Mouse (Mus musculus) embryonic facial prominence, embryonic 13.5 days (tissue): ENCODE data around the gene Mid1. TPM values are rescaled to one million over a fixed set of nuclear protein-coding genes. Genes with fewer than 3 reads are reported as not detected.
A peak's percentile ranks its signal among the peaks of the same experiment; 100 is the strongest.
"Not testable (repeated sequence)": the region's sequence is repeated elsewhere in the genome, so short reads cannot be mapped to it uniquely, and the experiment has no call there.

Experiments
- ATAC-seq: fragments of 200-750 bp; cut with Nextera tagmentation; 2 replicates; pipeline ENCODE4 v1.8.0; 2017; ENCODE audit warnings: low read depth; ENCODE audit not compliant: insufficient number of reproducible peaks, insufficient read depth, low FRiP score, low TSS enrichment
- H3K27ac ChIP-seq: fragments of 300-500 bp; sonication (generic); 2 replicates; pipeline ENCODE4 v1.5.1; 2015; ENCODE audit warnings: moderate library complexity, mild to moderate bottlenecking, inconsistent platforms
- H3K27me3 ChIP-seq: fragments of 300-500 bp; sonication (generic); 2 replicates; pipeline ENCODE4 v1.6.1; 2015; ENCODE audit warnings: mild to moderate bottlenecking, inconsistent platforms
- H3K36me3 ChIP-seq: fragments of 300-500 bp; sonication (generic); 2 replicates; pipeline ENCODE4 v1.6.1; 2015; ENCODE audit warnings: mild to moderate bottlenecking, inconsistent platforms
- H3K4me1 ChIP-seq: fragments of 300-500 bp; sonication (generic); 2 replicates; pipeline ENCODE4 v1.6.1; 2015; ENCODE audit warnings: inconsistent platforms
- H3K4me2 ChIP-seq: fragments of 300-500 bp; sonication (generic); 2 replicates; pipeline ENCODE4 v1.6.1; 2015; ENCODE audit warnings: moderate library complexity, mild to moderate bottlenecking, inconsistent platforms
- H3K4me3 ChIP-seq: fragments of 300-500 bp; sonication (generic); 2 replicates; pipeline ENCODE4 v1.5.1; 2015; ENCODE audit warnings: mild to moderate bottlenecking, inconsistent platforms
- H3K9ac ChIP-seq: fragments of 300-500 bp; sonication (generic); 2 replicates; pipeline ENCODE4 v1.6.1; 2015; ENCODE audit warnings: mild to moderate bottlenecking, inconsistent platforms
- H3K9me3 ChIP-seq: fragments of 300-500 bp; sonication (generic); 2 replicates; pipeline ENCODE4 v1.6.1; 2016; ENCODE audit warnings: inconsistent platforms
- WGBS: fragments of 180-500 bp; shearing (Covaris S2); methylation state at CpG from one replicate; pipeline ENCODE4 v1.1.7; 2015; ENCODE audit warnings: mixed read lengths; 5-methylcytosine and 5-hydroxymethylcytosine counted together
- polyA plus RNA-seq: library from polyadenylated mRNA; unstranded; fragments of >200 nt; fragmentation: Nextera tagmentation; extraction: Ambion mirVana; gene quantifications from 2 replicates; pipeline ENCODE4 v1.2.1, GENCODE M21; 2015

Mid1 gene
- polyA plus RNA-seq, 1 experiment from 2014 or later, result 9.2 TPM

GRCm38 (mm10) chrX:169983401-169984165 lies 298.6 kb downstream of the Mid1 start:
- not testable (repeated sequence) for H3K9ac ChIP-seq, H3K27me3 ChIP-seq, H3K4me1 ChIP-seq, H3K27ac ChIP-seq, H3K4me2 ChIP-seq, H3K4me3 ChIP-seq, ATAC-seq
- Histone ChIP-seq H3K36me3 (peaks cover 62% of the 10 kb centered on the region), H3K9me3 (peaks cover 68% of the 10 kb centered on the region)
- 83% methylated on average over 19 of the region's 19 CpGs for WGBS

DNA sequence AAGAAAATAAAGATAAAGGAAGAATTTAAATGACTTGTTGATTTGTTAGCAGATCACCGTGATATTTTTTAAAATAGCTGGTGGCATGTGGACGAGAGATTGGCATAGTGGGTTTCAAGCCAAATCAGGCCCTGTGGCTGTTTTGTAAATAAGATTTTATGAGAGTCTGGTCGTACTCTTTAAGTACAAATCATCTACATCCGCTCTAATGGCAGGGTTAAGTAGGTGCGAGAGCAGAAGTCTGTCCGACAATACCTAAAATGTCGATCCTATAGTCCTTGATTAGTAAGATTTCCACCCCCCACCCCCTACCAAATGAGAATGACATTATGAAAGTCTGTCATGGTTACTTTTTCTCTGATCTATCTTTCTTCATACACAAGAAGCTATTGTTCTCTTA lies 299.3 kb downstream of the Mid1 start:
- Histone ChIP-seq H3K36me3 (peaks cover 68% of the 10 kb centered on the region), H3K9me3 (peaks cover 73% of the 10 kb centered on the region)
- H3K27ac ChIP-seq, H3K4me1 ChIP-seq, H3K4me3 ChIP-seq, H3K9ac ChIP-seq, H3K27me3 ChIP-seq, H3K4me2 ChIP-seq, ATAC-seq: not testable (repeated sequence)
- WGBS, result 88% methylated on average over 7 of the region's 7 CpGs

DNA sequence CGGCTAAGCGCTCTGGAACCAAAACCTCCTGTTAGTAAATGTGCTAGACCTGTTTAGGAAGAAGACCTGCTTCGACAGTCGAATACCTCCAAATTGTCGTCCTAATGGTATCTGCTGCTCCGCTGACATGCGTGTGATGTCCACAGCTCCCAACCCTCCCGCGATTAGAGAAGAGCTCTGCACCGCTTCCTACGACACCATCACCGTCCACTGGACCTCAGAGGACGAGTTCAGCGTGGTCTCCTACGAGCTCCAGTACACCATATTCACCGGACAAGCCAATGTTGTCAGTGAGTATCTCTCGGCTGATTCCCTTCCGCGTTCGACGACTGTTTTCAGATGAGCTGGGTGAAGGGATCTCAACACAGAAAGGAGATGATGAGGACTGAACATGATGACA lies 299.9 kb downstream of the Mid1 start:
- peaks cover 72% of the 10 kb centered on the region for H3K36me3 ChIP-seq
- H3K4me2 ChIP-seq, H3K4me3 ChIP-seq, H3K27ac ChIP-seq, H3K9ac ChIP-seq, H3K4me1 ChIP-seq, H3K27me3 ChIP-seq, ATAC-seq: not testable (repeated sequence)
- WGBS, result 91% methylated on average over 21 of the region's 21 CpGs
- peaks cover 76% of the 10 kb centered on the region for H3K9me3 ChIP-seq

GRCm38 (mm10) chrX:169985796-169986195 lies 300.8 kb downstream of the Mid1 start:
- H3K4me2 ChIP-seq, H3K4me3 ChIP-seq, H3K4me1 ChIP-seq, H3K27me3 ChIP-seq, H3K9ac ChIP-seq, H3K27ac ChIP-seq: not testable (repeated sequence)
- ATAC-seq, result peak; percentile 21; the same call in 1 of the 2 replicates
- peaks cover 77% of the 10 kb centered on the region for H3K36me3 ChIP-seq
- peaks cover 79% of the 10 kb centered on the region for H3K9me3 ChIP-seq
- WGBS, result 84% methylated on average over 18 of the region's 18 CpGs

GRCm38 (mm10) chrX:169986519-169987367 lies 301.7 kb downstream of the Mid1 start:
- Histone ChIP-seq H3K36me3 (peaks cover 72% of the 10 kb centered on the region), H3K9me3 (peaks cover 70% of the 10 kb centered on the region)
- not testable (repeated sequence) for H3K27ac ChIP-seq

GRCm38 (mm10) chrX:169987368-169987837 lies 302.4 kb downstream of the Mid1 start:
- H3K27ac ChIP-seq, H3K9ac ChIP-seq, H3K4me1 ChIP-seq, H3K4me3 ChIP-seq, H3K4me2 ChIP-seq, ATAC-seq, H3K27me3 ChIP-seq: not testable (repeated sequence)
- WGBS, result 87% methylated on average over 28 of the region's 28 CpGs
- Histone ChIP-seq H3K36me3 (peaks cover 65% of the 10 kb centered on the region), H3K9me3 (peaks cover 66% of the 10 kb centered on the region)

More at GRCm38 (mm10) chrX:169986519-169987367, 301.7 kb downstream of the Mid1 start:
- Histone ChIP-seq H3K4me2 (peak overlapping the region; percentile 39), H3K4me3 (peak overlapping the region; percentile 24), H3K9ac (peak overlapping the region; percentile 52)
- H3K27me3 ChIP-seq, H3K4me1 ChIP-seq: not testable (repeated sequence)
- 59% methylated on average over 51 of the region's 51 CpGs for WGBS
- ATAC-seq, result peak; percentile 81

- not testable (repeated sequence) for H3K4me1 ChIP-seq, H3K27me3 ChIP-seq, H3K27ac ChIP-seq, H3K9ac ChIP-seq, H3K4me3 ChIP-seq, H3K4me2 ChIP-seq
- Histone ChIP-seq H3K9me3 (peaks cover 54% of the 10 kb centered on the region), H3K36me3 (peaks cover 52% of the 10 kb centered on the region)
- WGBS, result 93% methylated on average over 56 of the region's 56 CpGs
- peak; percentile 56 for ATAC-seq
Measured at GRCm38 (mm10) chrX:169988571-169989218, 303.7 kb downstream of the Mid1 start.

DNA sequence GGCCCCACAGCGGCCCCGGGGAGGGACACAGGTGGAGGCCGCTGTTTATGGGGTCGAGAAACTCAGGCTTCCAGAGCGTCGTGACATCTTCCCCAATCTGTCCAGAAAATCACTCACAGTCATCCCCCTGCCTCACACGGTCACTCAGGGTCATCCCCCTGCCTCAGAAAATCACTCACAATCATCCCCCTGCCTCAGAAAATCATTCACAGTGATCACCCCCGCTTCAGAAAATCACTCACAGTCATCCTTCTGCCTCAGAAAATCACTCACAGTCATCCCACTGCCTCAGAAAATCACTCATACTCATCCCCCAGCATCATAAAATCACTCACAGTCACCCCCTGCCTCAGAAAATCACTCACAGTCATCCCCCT lies 304.2 kb downstream of the Mid1 start:
- peak; percentile 18; the same call in 1 of the 2 replicates for ATAC-seq
- H3K9me3 ChIP-seq, result peaks cover 50% of the 10 kb centered on the region
- H3K4me1 ChIP-seq, H3K9ac ChIP-seq, H3K4me3 ChIP-seq, H3K27ac ChIP-seq, H3K27me3 ChIP-seq, H3K4me2 ChIP-seq: not testable (repeated sequence)
- WGBS, result 84% methylated on average over 8 of the region's 8 CpGs
- H3K36me3 ChIP-seq, result peaks cover 48% of the 10 kb centered on the region

DNA sequence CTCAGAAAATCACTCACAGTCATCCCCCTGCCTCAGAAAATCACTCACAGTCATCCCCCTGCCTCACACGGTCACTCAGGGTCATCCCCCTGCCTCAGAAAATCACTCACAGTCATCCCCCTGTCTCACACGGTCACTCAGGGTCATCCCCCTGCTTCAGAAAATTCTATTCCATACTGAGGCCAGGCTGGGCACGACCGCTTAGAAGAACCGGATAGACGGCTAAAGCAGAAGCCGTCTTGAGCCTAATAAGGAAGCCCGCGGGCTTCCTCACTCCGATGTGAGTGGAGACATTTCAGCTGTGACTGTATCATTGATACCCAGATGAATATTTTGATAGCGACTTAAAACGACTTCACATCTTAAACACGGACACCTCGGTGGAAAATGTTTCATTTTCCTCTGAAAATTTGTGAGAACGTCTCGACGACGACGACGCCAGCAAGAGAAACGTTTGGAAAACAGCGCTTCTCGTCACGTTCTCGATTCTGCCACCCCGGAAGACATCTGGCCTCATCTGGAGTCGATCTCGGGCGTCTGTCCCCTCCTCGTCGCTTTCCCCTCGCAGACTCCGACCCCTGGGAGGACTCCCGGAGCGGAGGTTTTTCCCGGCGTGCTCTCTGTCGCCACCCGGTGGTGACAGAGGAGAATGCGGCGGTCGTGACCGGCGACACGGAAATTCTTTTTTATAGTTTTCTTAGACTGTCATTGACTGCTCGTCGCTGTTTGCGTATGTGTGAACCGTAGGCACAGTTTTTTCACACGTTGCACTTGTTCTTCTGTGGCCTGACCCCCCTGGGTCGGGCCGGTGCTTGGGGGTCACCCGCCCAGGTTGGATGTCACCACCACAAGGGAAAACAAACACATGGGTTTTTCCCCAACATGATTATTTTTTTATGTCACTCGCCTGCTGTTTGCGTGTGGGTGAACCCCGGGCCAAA lies 305.0 kb downstream of the Mid1 start:
- peaks cover 42% of the 10 kb centered on the region for H3K9me3 ChIP-seq
- H3K4me3 ChIP-seq, ATAC-seq, H3K27ac ChIP-seq, H3K4me2 ChIP-seq, H3K9ac ChIP-seq, H3K4me1 ChIP-seq, H3K27me3 ChIP-seq: not testable (repeated sequence)
- peaks cover 41% of the 10 kb centered on the region for H3K36me3 ChIP-seq
- WGBS, result 78% methylated on average over 56 of the region's 56 CpGs

GRCm38 (mm10) chrX:169991128-169991873 lies 306.3 kb downstream of the Mid1 start:
- 11% methylated on average over 18 of the region's 28 CpGs for WGBS
- Histone ChIP-seq H3K4me3 (peak overlapping the region; percentile 20; the same call in 1 of the 2 replicates), H3K4me2 (peak overlapping the region; percentile 44), H3K36me3 (peaks cover 32% of the 10 kb centered on the region), H3K9me3 (peaks cover 34% of the 10 kb centered on the region)
- not testable (repeated sequence) for ATAC-seq, H3K27ac ChIP-seq, H3K9ac ChIP-seq, H3K27me3 ChIP-seq, H3K4me1 ChIP-seq
